Mouse (Mus musculus) spleen, adult 2 months (tissue): Measurements from ENCODE around the gene Ptgfrn. TPM values are rescaled to one million over a fixed set of nuclear protein-coding genes. Genes with fewer than 3 reads are reported as not detected.

ENCODE experiments used
- DNase-seq, 2 experiments: peaks; one replicate each; pipeline versions ENCODE4 v3.0.0 to v3.0.0-alpha.2; 2012 to 2021; ENCODE audit warnings: low spot score in 2 of 2, low read depth in 1 of 2
- H3K27ac ChIP-seq: fragments of 200-500 bp; 2 replicates; pipeline ENCODE4 v1.5.1; 2012; ENCODE audit warnings: low read length, inconsistent platforms; ENCODE audit not compliant: insufficient read depth
- H3K27me3 ChIP-seq: fragments of 200-500 bp; 2 replicates; pipeline ENCODE4 v1.6.1; 2012; ENCODE audit warnings: mild to moderate bottlenecking, moderate library complexity, low read length, inconsistent platforms; ENCODE audit not compliant: control insufficient read depth, insufficient read depth
- H3K36me3 ChIP-seq: fragments of 200-500 bp; 2 replicates; pipeline ENCODE4 v1.6.1; 2012; ENCODE audit warnings: mild to moderate bottlenecking, low read length, inconsistent platforms; ENCODE audit not compliant: control insufficient read depth, insufficient read depth
- H3K4me1 ChIP-seq: fragments of 200-500 bp; 2 replicates; pipeline ENCODE4 v1.6.1; 2011; ENCODE audit warnings: inconsistent platforms; ENCODE audit not compliant: control insufficient read depth, insufficient read depth, insufficient read length
- H3K4me3 ChIP-seq: fragments of 200-500 bp; 2 replicates; pipeline ENCODE4 v1.5.1; 2011; ENCODE audit warnings: mild to moderate bottlenecking, inconsistent platforms; ENCODE audit not compliant: insufficient read depth, insufficient read length; ENCODE audit errors: extremely low read depth
- CTCF ChIP-seq: fragments of 200-500 bp; IDR thresholded peaks from 2 replicates; pipeline ENCODE4 v1.5.1; 2011; ENCODE audit warnings: mild to moderate bottlenecking, inconsistent platforms; ENCODE audit not compliant: insufficient read depth, insufficient read length, insufficient replicate concordance; ENCODE audit errors: extremely low read depth
- POLR2A ChIP-seq: fragments of 200-500 bp; IDR thresholded peaks from 2 replicates; pipeline ENCODE4 v1.6.1; 2011; ENCODE audit warnings: low read depth, low read length, inconsistent platforms
- WGBS: fragments of 180-500 bp; shearing (Covaris S2); methylation state at CpG from one replicate; pipeline ENCODE4 v1.1.7; 2018; 5-methylcytosine and 5-hydroxymethylcytosine counted together
- polyA plus RNA-seq: library from polyadenylated mRNA; depleted of rRNA; stranded (reverse); fragments of >200 nt; gene quantifications from 2 replicates; pipeline ENCODE4 v1.2.3, GENCODE M21; 2012

Gene Ptgfrn
- polyA plus RNA-seq, 1 experiment: 3.6 TPM

DNA sequence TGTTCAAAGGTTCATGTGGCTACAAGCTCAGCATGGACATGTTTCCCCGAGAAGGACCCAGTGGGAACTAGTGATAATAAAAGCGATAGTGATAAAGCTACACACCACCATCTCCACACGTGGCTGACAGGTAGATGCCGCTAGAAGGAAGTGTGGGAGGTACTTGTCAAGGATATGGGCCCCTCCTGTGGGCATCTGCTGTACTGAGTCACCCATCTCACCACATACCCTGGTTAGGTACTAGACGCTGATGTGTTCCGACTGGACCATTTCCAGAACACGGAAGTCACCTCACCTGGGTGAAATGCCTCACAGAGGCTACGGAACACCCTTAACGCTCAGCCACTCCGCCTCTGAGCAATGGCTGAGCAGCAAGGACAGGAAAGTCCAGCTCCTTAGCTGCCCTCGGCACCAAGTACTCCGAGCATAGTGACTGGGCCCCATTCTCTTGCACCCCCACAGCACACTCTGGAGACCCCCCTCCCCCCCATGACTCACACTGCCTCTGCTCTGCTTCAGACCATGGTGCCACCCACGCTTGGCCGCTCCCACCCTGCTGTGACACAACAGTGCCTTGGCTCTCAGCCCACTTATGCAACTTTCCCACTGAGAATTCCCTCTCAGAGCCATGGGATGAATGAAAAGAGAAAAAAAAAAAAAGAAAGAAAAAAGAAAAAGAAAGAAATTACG lies 62.3 kb downstream of the Ptgfrn start:
- H3K27ac ChIP-seq: no peak overlapping the region
- no peaks in the 10 kb centered on the region for H3K36me3 ChIP-seq
- no peak for TF ChIP-seq CTCF
- no peak for TF ChIP-seq POLR2A
- WGBS: 80% methylated on average over 15 of the region's 15 CpGs
- no peak for DNase-seq
- H3K4me3 ChIP-seq: no peak overlapping the region
- no peaks in the 10 kb centered on the region for H3K27me3 ChIP-seq
- H3K4me1 ChIP-seq: no peaks in the 10 kb centered on the region

GRCm38 (mm10) chr3:101045431-101045830 lies 64.6 kb downstream of the Ptgfrn start:
- DNase-seq: no peak
- no peak for TF ChIP-seq POLR2A
- TF ChIP-seq CTCF: no peak
- 90% methylated on average over 15 of the region's 15 CpGs for whole genome bisulfite sequencing
- no peaks in the 10 kb centered on the region for H3K36me3 ChIP-seq
- H3K4me1 ChIP-seq: no peaks in the 10 kb centered on the region
- no peaks in the 10 kb centered on the region for H3K27me3 ChIP-seq
- no peak overlapping the region for H3K27ac ChIP-seq
- H3K4me3 ChIP-seq: no peak overlapping the region

DNA sequence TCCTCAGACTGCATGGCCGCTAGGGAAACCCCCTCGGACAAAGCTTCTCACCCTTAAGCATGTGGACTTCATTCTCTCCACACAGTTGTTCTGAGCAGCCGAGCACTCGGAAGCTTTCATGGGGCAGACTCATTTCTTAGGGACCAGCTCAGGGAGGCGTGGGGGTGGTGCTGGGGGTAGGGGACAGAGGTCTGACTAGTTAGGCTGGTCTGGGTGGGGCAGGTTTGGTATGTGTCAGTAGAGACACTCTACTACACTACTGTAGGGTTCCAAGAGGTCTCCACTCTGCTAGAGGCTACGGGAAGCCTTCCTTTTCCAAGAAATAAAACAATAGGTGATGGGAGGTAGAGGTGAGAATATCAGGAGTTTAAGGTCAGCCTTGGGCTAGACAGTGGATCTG lies 65.4 kb downstream of the Ptgfrn start:
- no peak for DNase-seq
- TF ChIP-seq POLR2A (no peak), CTCF (no peak)
- no peaks in the 10 kb centered on the region for H3K36me3 ChIP-seq
- H3K27ac ChIP-seq: no peak overlapping the region
- 89% methylated on average over 6 of the region's 6 CpGs for WGBS
- H3K4me3 ChIP-seq: no peak overlapping the region
- no peaks in the 10 kb centered on the region for H3K4me1 ChIP-seq
- no peaks in the 10 kb centered on the region for H3K27me3 ChIP-seq

DNA sequence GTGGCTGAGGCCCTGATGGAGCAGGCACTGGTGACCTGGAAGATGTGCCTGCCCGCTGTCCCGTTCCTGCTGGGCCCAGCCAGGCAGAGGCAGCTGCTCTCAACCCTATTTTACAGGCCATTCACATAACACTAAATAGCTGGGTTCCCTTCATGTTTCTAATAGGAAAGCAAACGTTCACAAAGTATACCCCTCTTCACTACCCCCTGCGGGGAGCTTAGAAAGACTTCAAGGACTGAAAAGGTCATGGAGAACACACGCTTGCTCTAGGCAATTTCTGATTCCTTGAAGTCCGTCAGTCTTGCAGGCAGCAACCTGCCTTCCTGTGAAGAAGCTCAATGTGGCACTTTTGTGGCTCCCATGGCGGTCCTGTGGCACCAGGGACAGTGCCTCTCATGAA lies 68.1 kb downstream of the Ptgfrn start:
- Histone ChIP-seq H3K36me3 (no peaks in the 10 kb centered on the region), H3K4me3 (no peak overlapping the region), H3K4me1 (no peaks in the 10 kb centered on the region), H3K27ac (no peak overlapping the region), H3K27me3 (no peaks in the 10 kb centered on the region)
- TF ChIP-seq POLR2A (no peak), CTCF (no peak)
- DNase-seq: no peak
- WGBS: 94% methylated on average over 7 of the region's 7 CpGs

DNA sequence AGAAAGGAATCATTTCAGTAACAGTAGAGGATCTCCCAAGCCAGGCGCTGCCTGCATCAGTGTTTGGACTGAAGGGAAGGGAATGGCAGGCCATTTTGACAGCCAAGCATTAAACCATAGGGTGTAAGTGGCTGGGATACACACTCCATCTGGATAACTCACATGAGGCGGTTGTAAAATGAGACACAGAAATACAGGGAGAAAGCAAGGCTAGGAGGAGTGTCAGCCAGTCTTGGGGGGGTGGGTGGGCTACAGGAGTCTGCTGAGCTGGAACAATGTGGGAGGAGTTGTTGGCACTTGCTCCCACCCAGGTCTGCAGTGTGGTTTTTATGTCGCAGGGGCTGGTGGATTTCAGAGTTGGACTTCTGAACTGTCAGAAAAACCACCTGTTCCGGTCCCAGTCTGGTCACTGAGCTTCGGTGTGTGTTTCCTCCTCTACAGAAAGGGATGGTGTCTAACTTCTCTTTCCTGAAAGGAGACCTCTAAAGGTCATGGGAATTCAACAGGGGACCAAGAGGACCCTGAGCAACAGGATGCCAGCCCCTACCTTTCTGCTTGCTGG lies 72.0 kb downstream of the Ptgfrn start:
- TF ChIP-seq CTCF (no peak), POLR2A (no peak)
- WGBS: 45% methylated on average over 5 of the region's 5 CpGs
- no peak overlapping the region for H3K27ac ChIP-seq
- H3K27me3 ChIP-seq: no peaks in the 10 kb centered on the region
- H3K4me1 ChIP-seq: peaks cover 2% of the 10 kb centered on the region; the same call in 1 of the 2 replicates
- no peak overlapping the region for H3K4me3 ChIP-seq
- H3K36me3 ChIP-seq: no peaks in the 10 kb centered on the region
- no peak for DNase-seq

DNA sequence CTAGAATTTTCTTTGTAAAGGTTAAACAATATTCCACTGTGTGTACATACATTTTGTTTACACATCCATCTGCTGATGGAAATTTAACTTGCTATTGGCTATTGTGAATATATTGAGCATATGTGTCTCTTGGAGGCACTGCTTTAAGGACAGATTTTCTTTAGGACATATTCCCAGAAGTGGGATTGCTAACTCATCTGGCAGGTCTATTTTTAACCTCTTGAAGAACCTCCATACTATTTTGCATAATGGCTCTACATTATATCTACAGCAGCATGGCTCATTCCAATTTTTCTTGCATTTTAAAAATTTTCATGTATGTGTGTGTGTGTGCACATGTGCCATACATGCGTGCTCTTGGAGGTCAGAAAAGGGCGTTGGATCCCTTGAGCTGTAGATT lies 74.1 kb downstream of the Ptgfrn start:
- TF ChIP-seq CTCF: no peak
- TF ChIP-seq POLR2A: no peak
- Histone ChIP-seq H3K4me1 (peaks cover 2% of the 10 kb centered on the region; the same call in 1 of the 2 replicates), H3K27ac (no peak overlapping the region), H3K4me3 (no peak overlapping the region), H3K27me3 (no peaks in the 10 kb centered on the region), H3K36me3 (no peaks in the 10 kb centered on the region)
- no peak for DNase-seq
- 91% methylated on average over 2 of the region's 2 CpGs for WGBS

DNA sequence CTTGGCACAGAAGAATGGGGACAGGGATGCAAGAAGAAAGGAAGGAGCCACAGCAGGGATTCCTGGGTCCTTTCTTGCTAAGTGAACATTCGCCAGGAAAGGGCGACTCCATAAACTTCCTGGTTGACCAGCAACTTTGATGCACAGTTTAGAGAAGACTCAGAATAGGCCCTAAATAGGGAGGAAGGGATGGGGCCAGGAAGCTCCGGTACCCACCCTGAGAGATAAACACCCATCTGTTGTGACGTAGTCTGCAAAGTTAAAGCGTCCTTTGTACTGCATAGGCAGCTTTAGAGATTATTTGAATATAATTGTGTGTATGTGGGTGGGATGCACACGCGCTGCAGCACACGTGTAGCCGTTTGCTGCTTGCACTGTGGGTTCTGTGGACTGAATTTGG lies 75.6 kb downstream of the Ptgfrn start:
- 89% methylated on average over 9 of the region's 9 CpGs for WGBS
- H3K27me3 ChIP-seq: no peaks in the 10 kb centered on the region
- no peaks in the 10 kb centered on the region for H3K36me3 ChIP-seq
- H3K4me1 ChIP-seq: peaks cover 2% of the 10 kb centered on the region; the same call in 1 of the 2 replicates
- no peak for DNase-seq
- TF ChIP-seq POLR2A (no peak), CTCF (no peak)
- H3K4me3 ChIP-seq: no peak overlapping the region
- no peak overlapping the region for H3K27ac ChIP-seq
